Mouse (Mus musculus) neural tube, embryonic 14.5 days (tissue): Measurements from ENCODE around the gene 3110040M04Rik. TPM values are rescaled to one million over a fixed set of nuclear protein-coding genes. Genes with fewer than 3 reads are reported as not detected.

Source experiments
- ATAC-seq: fragments of 200-750 bp; cut with Nextera tagmentation; 2 replicates; pipeline ENCODE4 v1.8.0; 2017; ENCODE audit warnings: low read depth, mild to moderate bottlenecking, moderate TSS enrichment, moderate library complexity
- H3K27ac ChIP-seq: fragments of 300-500 bp; sonication (generic); 2 replicates; pipeline ENCODE4 v1.5.1; 2014; ENCODE audit warnings: low read depth, mild to moderate bottlenecking, control low read depth, low read length, moderate library complexity, mixed read lengths
- H3K27me3 ChIP-seq: fragments of 300-500 bp; sonication (generic); 2 replicates; pipeline ENCODE4 v1.6.1; 2014; ENCODE audit warnings: low read length; ENCODE audit not compliant: control insufficient read depth, insufficient read depth
- H3K36me3 ChIP-seq: fragments of 300-500 bp; sonication (generic); 2 replicates; pipeline ENCODE4 v1.6.1; 2014; ENCODE audit warnings: low read length, mixed read lengths; ENCODE audit not compliant: control insufficient read depth, insufficient read depth
- H3K4me1 ChIP-seq: fragments of 300-500 bp; sonication (generic); 2 replicates; pipeline ENCODE4 v1.6.1; 2014; ENCODE audit warnings: low read length; ENCODE audit not compliant: control insufficient read depth, insufficient read depth
- H3K4me2 ChIP-seq: fragments of 300-500 bp; sonication (generic); 2 replicates; pipeline ENCODE4 v1.6.1; 2014; ENCODE audit warnings: mild to moderate bottlenecking, low read depth, low read length, control low read depth
- H3K4me3 ChIP-seq: fragments of 300-500 bp; sonication (generic); 2 replicates; pipeline ENCODE4 v1.5.1; 2014; ENCODE audit warnings: low read depth, low read length, control low read depth, mixed read lengths
- H3K9ac ChIP-seq: fragments of 300-500 bp; sonication (generic); replicated peaks from 2 replicates; pipeline ENCODE4 v1.6.1; 2014; ENCODE audit warnings: low read depth, mild to moderate bottlenecking, control low read depth, low read length, mixed read lengths
- H3K9me3 ChIP-seq: fragments of 300-500 bp; sonication (generic); 2 replicates; pipeline ENCODE4 v1.6.1; 2016; ENCODE audit warnings: low read length; ENCODE audit not compliant: control insufficient read depth
- WGBS: fragments of 180-500 bp; shearing (Covaris S2); extraction: QIAGEN DNeasy Blood & Tissue Kit; methylation state at CpG from one replicate; pipeline ENCODE4 v1.1.7; 2014; 5-methylcytosine and 5-hydroxymethylcytosine counted together
- polyA plus RNA-seq: library from polyadenylated mRNA; unstranded; fragments of >200 nt; fragmentation: Nextera tagmentation; extraction: Ambion mirVana; gene quantifications from 2 replicates; pipeline ENCODE4 v1.2.1, GENCODE M21; 2014

Gene 3110040M04Rik
- polyA plus RNA-seq, 1 experiment from 2014 or later: not detected

DNA sequence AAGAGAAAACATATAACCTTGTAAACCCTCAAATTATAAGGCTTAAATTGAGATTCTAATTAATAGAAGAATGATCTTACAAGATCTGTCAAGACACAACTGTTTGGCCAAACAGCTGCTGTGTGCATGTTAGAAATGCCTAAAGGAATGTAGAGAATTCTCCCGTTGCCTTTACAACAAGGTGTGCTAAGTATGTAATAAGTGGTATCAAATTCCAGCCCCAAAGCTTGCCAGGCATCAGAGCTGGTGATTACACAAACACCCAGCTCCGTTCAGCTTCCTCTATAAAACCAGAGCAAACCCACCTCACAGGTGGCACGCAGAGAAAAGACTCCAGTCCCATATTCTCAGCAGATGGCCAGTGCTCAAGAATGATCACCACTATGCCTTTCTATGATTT, 33.9 kb downstream of the 3110040M04Rik start:
- ATAC-seq: no peak
- H3K27me3 ChIP-seq: no peaks in the 10 kb centered on the region
- no peak overlapping the region for H3K27ac ChIP-seq
- WGBS: 85% methylated on average over 3 of the region's 3 CpGs
- no peaks in the 10 kb centered on the region for H3K9me3 ChIP-seq
- H3K4me1 ChIP-seq: no peaks in the 10 kb centered on the region
- no peak overlapping the region for H3K4me2 ChIP-seq
- H3K36me3 ChIP-seq: no peaks in the 10 kb centered on the region
- no peak overlapping the region for H3K9ac ChIP-seq
- no peak overlapping the region for H3K4me3 ChIP-seq

DNA sequence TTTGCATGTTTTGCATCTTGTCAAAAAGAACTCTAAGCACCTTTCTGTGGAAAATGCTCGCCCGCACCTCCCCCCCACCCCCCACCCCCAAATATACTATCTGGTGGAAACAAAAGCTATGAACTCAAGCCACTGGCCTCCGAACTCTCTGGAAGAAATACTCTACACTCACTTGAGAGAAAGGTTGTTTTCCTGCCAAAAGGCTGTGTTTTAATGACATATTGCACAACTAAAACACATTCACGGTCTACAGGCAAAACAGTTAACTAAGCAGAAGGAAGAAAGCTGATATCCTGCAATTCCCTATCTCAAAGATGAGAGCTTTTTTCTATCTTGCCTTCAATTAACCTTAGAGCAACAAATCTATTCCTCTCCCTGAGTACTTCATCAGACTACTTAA, 39.4 kb downstream of the 3110040M04Rik start:
- WGBS: 95% methylated on average over 4 of the region's 4 CpGs
- no peak for ATAC-seq
- H3K27me3 ChIP-seq: no peaks in the 10 kb centered on the region
- no peak overlapping the region for H3K9ac ChIP-seq
- H3K27ac ChIP-seq: no peak overlapping the region
- no peaks in the 10 kb centered on the region for H3K4me1 ChIP-seq
- H3K9me3 ChIP-seq: no peaks in the 10 kb centered on the region
- no peaks in the 10 kb centered on the region for H3K36me3 ChIP-seq
- no peak overlapping the region for H3K4me2 ChIP-seq
- H3K4me3 ChIP-seq: no peak overlapping the region

DNA sequence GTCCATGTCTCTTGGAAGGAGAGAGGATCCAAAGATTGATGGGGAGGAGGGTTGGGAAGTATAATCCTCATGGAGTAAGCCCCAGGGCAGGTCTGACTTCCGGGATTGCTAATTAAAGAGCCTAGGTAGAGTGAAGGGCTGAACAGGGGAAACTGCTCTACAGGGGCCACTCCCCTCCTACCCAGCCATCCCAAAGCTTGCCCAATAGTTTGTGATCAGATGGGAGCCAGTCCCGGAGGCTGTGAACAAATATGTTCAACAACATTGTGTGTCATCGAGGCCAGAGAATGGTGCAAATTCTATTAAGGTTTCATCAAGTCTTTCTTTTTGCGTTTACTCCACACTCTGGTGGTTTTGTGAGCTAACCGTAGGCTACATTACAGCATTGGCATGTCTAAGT, 40.1 kb downstream of the 3110040M04Rik start:
- 88% methylated on average over 5 of the region's 5 CpGs for WGBS
- no peak overlapping the region for H3K4me2 ChIP-seq
- no peak overlapping the region for H3K4me3 ChIP-seq
- no peak for ATAC-seq
- no peaks in the 10 kb centered on the region for H3K36me3 ChIP-seq
- no peaks in the 10 kb centered on the region for H3K4me1 ChIP-seq
- H3K27me3 ChIP-seq: no peaks in the 10 kb centered on the region
- no peak overlapping the region for H3K27ac ChIP-seq
- no peaks in the 10 kb centered on the region for H3K9me3 ChIP-seq
- H3K9ac ChIP-seq: no peak overlapping the region

- H3K9me3 ChIP-seq: no peaks in the 10 kb centered on the region
- ATAC-seq: no peak
- H3K4me1 ChIP-seq: no peaks in the 10 kb centered on the region
- H3K27me3 ChIP-seq: no peaks in the 10 kb centered on the region
- no peak overlapping the region for H3K4me2 ChIP-seq
- H3K9ac ChIP-seq: no peak overlapping the region
- WGBS: 94% methylated on average over 4 of the region's 4 CpGs
- no peak overlapping the region for H3K4me3 ChIP-seq
- H3K36me3 ChIP-seq: no peaks in the 10 kb centered on the region
- H3K27ac ChIP-seq: no peak overlapping the region
Observed at GRCm38 (mm10) chr1:151244761-151245160, 40.8 kb downstream of the 3110040M04Rik start.

DNA sequence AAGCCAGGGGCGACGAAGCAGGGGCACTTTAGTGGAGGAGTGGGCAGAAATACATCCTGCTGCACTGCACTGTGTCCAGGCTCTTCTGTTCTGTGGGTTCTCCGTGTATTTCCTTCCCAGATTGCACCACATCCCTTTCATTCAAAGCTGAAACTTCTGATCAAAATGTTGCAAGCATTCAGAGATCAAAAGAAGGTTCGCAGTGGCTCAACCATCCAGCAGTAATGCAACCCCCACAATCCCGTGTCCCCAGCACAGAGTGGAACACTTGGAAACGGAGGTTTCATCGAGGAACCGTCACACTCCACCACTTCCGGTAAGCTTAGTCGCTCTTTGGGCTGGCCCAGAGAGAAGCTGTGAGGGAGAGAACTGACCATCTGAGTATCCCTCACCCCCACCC, 41.2 kb downstream of the 3110040M04Rik start:
- H3K9me3 ChIP-seq: no peaks in the 10 kb centered on the region
- H3K4me3 ChIP-seq: no peak overlapping the region
- no peaks in the 10 kb centered on the region for H3K36me3 ChIP-seq
- no peaks in the 10 kb centered on the region for H3K27me3 ChIP-seq
- no peak overlapping the region for H3K4me2 ChIP-seq
- no peak overlapping the region for H3K27ac ChIP-seq
- 92% methylated on average over 10 of the region's 10 CpGs for WGBS
- H3K4me1 ChIP-seq: no peaks in the 10 kb centered on the region
- ATAC-seq: no peak
- no peak overlapping the region for H3K9ac ChIP-seq

DNA sequence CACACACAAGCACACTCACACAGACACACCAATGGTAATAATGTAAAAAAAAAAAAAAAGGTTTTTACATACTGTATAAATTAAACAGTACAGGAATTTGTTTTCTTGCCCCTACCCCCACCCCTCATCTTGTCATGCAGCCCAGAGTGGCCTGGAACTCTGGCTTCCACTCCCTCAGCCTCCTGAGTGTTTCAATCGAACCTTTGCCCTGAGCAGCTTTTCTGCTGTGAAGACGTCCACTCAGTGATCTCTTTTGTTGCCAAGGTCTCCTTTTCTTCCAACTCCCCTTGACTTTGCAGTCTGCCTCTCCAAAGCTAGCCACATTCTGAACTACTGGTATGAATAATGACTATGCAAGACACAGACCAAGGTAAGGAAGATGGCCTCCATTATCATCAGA, 41.9 kb downstream of the 3110040M04Rik start:
- H3K9ac ChIP-seq: no peak overlapping the region
- no peaks in the 10 kb centered on the region for H3K27me3 ChIP-seq
- no peak overlapping the region for H3K27ac ChIP-seq
- H3K4me1 ChIP-seq: no peaks in the 10 kb centered on the region
- ATAC-seq: no peak
- no peak overlapping the region for H3K4me2 ChIP-seq
- WGBS: 70% methylated on average over 2 of the region's 2 CpGs
- no peaks in the 10 kb centered on the region for H3K36me3 ChIP-seq
- no peak overlapping the region for H3K4me3 ChIP-seq
- no peaks in the 10 kb centered on the region for H3K9me3 ChIP-seq

DNA sequence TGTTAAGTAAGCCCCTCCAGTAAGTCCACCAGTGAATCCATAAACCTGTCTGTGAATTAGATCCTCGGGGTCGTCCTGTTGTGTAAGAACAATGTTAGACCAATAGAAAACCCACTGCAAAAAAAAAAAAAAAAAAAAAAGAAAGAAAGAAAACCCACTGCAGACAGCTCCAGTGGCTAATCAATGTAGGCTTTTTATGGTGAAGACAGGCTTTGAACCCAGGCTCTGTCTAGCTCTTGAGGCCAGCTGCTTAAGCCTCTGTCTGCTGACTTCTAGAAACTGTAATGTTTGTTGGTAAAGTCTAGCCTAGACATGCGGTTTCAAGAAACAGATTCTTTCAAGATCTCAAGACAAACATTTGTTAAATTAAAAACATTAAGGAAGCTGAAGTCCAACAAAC, 46.2 kb downstream of the 3110040M04Rik start:
- Histone ChIP-seq H3K9me3 (no peaks in the 10 kb centered on the region), H3K36me3 (no peaks in the 10 kb centered on the region), H3K4me2 (no peak overlapping the region), H3K4me1 (no peaks in the 10 kb centered on the region), H3K27ac (no peak overlapping the region), H3K4me3 (no peak overlapping the region), H3K27me3 (no peaks in the 10 kb centered on the region), H3K9ac (no peak overlapping the region)
- 89% methylated on average over 3 of the region's 3 CpGs for WGBS
- no peak for ATAC-seq

DNA sequence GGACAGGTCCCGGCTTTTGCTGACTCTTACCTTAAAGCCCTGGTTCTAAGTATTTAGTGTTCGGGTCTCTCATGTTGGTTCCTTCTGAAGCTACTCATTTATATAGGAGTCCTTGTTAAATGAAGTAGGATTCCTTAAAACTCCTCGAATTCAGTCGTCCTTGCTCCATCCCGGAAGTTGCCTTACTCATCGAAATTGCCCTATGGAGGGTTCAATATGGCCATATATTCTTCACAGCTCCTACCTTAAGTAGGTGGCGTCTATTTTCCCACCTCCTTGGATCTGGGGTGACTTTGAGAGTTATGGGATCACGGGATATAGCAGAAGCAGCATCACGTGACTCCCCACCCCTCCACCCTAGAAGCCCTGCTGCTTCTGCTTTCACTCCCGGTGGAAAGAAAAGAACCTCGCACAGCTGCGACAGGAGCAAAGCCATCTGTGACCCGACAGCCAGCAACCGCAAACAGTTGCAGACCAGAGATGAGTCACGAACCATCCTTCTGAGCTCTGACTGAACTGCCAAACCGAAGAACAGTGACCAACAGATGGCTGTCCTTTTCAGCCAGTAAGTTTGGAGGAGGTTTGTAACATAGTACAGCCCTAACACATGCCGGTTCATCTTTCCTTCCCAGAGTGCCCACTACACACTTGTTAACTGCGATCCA, 46.7 kb downstream of the 3110040M04Rik start:
- Histone ChIP-seq H3K27ac (no peak overlapping the region), H3K4me1 (no peaks in the 10 kb centered on the region), H3K4me3 (no peak overlapping the region), H3K36me3 (no peaks in the 10 kb centered on the region), H3K4me2 (no peak overlapping the region), H3K27me3 (no peaks in the 10 kb centered on the region), H3K9me3 (no peaks in the 10 kb centered on the region), H3K9ac (no peak overlapping the region)
- 52% methylated on average over 18 of the region's 18 CpGs for WGBS
- ATAC-seq: no peak

- no peaks in the 10 kb centered on the region for H3K36me3 ChIP-seq
- no peak overlapping the region for H3K9ac ChIP-seq
- 77% methylated on average over 14 of the region's 14 CpGs for WGBS
- no peaks in the 10 kb centered on the region for H3K27me3 ChIP-seq
- no peaks in the 10 kb centered on the region for H3K4me1 ChIP-seq
- no peaks in the 10 kb centered on the region for H3K9me3 ChIP-seq
- H3K4me2 ChIP-seq: no peak overlapping the region
- H3K27ac ChIP-seq: no peak overlapping the region
- ATAC-seq: no peak
- H3K4me3 ChIP-seq: no peak overlapping the region
Observed at GRCm38 (mm10) chr1:151251194-151252010, 47.5 kb downstream of the 3110040M04Rik start.
